Mouse (Mus musculus): ENCODE measurements around the gene Csad. TPM values are rescaled to one million over a fixed set of nuclear protein-coding genes. Genes with fewer than 3 reads are reported as not detected.

The Csad gene
- polyA plus RNA-seq, 1 experiment from 2014 or later = 33.7 TPM

- peak; percentile 98 for DNase-seq (ENCODE audit: low spot score)
These were observed 1.3 kb downstream of the Csad start, which contains the start of gene Zfp740 for GRCm38 (mm10) chr15:102202971-102203834. TSS of gene Zfp740 (plus strand) at chr15:102203249.

GRCm38 (mm10) chr15:102198841-102199240 is 5.7 kb downstream of the Csad start:
- DNase-seq (ENCODE audit: low spot score) = no peak

- DNase-seq (ENCODE audit: low spot score) = no peak
These were observed 9.2 kb downstream of the Csad start for GRCm38 (mm10) chr15:102195373-102195772.

DNA sequence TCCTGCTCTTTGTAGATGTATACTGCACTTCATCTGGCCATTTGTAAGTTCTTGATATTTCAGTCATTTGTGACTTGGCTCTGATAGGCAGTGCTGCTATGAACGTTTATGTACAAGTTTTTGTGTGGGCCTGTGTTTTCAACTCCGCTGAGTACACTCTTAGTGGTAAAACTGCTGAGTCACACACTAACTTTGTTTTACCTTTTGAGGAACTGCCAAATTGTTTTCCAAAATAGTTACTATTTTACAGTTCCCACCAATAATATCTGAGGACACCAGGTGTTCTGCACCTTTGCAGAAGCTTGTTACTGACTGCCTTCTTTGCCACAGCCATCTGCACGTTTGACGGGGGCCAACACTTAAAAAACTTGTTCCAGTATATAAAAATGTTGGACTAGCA is 10.1 kb downstream of the Csad start:
- DNase-seq (ENCODE audit: low spot score) = no peak

DNA sequence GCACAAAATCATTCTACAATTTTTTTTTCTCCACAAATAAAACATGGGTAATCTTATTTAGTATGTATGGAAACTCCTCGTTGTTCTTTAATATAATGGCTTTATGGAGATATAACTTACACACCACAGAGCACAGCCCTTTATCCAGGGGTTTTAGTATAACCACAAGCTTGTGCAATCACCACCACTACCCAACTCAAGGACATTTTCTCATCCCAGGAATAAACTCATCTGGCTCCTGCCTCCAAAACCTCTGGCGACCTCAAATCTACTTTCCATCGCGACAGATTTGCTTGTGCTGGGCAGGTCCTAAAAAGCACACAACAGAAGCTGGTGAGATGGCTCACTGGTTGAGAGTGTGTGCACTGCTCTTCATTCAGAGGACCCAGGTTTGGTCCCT is 10.9 kb downstream of the Csad start:
- DNase-seq (ENCODE audit: low spot score) = no peak

GRCm38 (mm10) chr15:102192820-102193386 is 11.6 kb downstream of the Csad start:
- DNase-seq (ENCODE audit: low spot score) = no peak

- DNase-seq (ENCODE audit: low spot score) = no peak
These were observed 12.2 kb downstream of the Csad start for GRCm38 (mm10) chr15:102192271-102192812.

GRCm38 (mm10) chr15:102191699-102192098 is 12.8 kb downstream of the Csad start:
- no peak for DNase-seq (ENCODE audit: low spot score)

DNA sequence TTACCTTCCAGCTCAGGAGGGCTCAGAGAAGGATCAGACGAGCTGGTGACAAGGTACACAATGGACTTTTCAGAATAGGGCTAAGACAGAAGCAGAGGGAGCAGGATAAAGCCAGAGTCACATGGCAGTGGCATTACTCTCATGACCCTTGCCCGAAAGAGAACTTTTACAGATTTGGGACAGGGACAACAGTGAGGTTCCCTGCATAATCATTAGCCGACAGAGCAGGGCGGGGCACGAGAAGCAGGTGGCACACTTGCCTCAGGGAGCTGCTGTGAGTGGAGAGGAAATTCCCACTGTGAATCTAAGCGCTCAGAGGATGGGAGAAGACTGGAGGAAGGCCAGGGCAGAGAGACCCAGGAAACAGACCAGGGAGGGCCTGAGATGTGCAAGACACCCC is 15.6 kb downstream of the Csad start:
- DNase-seq (ENCODE audit: low spot score) = no peak

- no peak for DNase-seq (ENCODE audit: low spot score)
These were observed 16.4 kb downstream of the Csad start for GRCm38 (mm10) chr15:102188096-102188495.

GRCm38 (mm10) chr15:102186239-102186638 is 18.3 kb downstream of the Csad start:
- DNase-seq (ENCODE audit: low spot score) = no peak

DNA sequence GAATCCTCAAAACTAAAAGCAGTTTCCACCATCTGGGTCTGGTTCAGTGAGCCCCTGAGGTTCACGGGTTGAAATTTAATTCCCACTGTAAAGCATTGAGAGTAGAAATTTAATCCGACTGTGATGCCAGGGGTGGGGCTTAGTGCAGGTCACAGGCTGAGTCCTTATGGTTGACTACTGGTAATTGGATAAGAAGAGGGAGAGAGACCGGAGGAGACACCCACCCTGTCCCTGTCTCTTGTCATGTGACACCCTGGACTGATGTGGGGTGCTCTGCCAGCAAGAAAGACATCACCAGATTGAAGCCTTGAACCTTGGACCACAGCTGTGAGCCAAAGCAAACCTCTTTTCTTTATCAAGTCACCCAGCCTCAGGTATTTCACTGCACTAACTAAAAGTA is 21.4 kb downstream of the Csad start:
- DNase-seq (ENCODE audit: low spot score) = no peak

DNA sequence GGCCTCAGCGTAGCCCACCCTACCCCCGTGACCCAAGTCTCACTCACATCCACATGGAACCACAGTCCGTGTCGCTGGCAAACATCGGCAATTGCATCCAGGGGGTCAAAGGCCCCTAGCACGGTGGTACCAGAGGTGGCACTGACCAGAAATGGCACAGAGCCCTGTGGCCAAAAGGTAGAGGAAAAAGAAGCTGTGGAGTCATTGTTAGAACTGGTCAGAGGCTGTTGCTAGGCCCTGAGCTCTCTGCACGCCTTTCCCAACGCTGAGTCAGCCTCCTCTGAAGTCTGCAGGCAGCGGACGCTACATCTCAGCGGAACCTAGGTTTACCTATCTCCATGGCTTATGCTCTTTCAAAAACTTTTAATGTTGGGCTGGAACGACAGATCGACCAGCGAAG is 24.6 kb downstream of the Csad start:
- DNase-seq (ENCODE audit: low spot score) = no peak

DNA sequence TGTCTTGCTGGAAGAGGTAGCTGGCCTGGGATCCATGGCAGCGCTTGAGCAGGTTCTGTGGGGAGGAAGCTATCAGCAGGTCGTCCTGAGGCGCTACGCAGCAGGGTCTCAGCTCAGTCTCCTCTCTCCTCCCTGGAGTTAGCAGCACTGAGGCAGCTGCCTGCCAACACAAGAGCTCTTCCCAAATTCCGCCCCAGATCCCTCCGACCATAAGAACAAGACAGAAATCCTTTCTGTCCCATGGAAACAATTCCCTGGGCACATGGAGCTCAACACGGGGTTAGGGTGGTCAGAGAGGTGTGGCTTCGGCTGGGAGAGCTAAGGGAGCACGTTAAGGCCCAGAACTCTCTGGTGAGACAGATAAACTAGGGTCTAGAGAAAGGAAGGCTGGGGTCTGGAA is 25.4 kb downstream of the Csad start:
- no peak for DNase-seq (ENCODE audit: low spot score)

DNA sequence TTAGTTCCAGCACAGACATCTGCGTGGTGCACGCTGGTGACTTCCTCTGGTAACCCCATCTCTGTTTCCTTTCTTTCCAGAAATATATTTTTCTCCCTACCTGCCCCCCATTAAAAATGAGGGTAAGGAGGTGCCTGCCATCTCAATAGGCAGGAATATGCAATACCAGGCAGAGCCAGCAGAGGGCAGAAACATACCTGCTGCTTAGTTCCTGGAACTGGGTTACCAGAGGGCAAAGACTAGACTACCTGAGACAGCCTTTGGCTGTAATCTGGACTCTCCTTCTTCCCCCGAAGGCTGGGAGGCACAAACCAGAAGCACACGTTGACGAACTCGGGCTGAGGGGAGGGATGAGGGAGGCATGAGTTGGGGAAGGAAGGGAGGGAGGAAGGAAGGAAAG is 26.2 kb downstream of the Csad start:
- peak; percentile 80 for DNase-seq (ENCODE audit: low spot score)

- DNase-seq (ENCODE audit: low spot score) = no peak
These were observed 27.1 kb downstream of the Csad start for GRCm38 (mm10) chr15:102177417-102177816.

- DNase-seq (ENCODE audit: low spot score) = no peak
These were observed 27.8 kb downstream of the Csad start for GRCm38 (mm10) chr15:102176571-102177316.

- no peak for DNase-seq (ENCODE audit: low spot score)
These were observed 28.7 kb downstream of the Csad start for GRCm38 (mm10) chr15:102175736-102176319.

DNA sequence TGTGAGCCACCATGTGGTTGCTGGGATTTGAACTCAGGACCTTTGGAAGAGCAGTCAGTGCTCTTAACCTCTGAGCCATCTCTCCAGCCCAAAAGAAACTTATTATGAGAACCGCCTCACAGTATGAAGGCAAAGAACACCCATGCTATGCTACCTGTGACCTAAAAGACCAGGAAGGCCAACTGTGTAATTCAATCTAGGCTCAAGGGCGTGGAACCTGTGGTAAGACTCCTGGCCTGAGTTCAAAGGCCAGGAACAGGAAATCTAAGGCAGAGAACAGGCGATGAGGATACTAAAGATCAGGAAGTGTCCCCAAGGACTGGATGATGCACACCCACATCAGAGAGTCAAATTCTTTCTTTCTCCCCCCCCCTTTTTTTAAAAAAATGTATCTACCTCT is 30.9 kb downstream of the Csad start:
- DNase-seq (ENCODE audit: low spot score) = no peak

GRCm38 (mm10) chr15:102169064-102169463 is 35.5 kb downstream of the Csad start:
- DNase-seq (ENCODE audit: low spot score) = no peak

- DNase-seq (ENCODE audit: low spot score) = no peak
These were observed 36.9 kb downstream of the Csad start for GRCm38 (mm10) chr15:102167620-102168021.

Measured in thymus, postnatal 0 days (tissue).